Mouse (Mus musculus): ENCODE results near the gene Casz1.

The Casz1 gene

GRCm38 (mm10) chr4:148846724-148847123 lies 42.5 kb downstream of the Casz1 start:
- no peak for DNase-seq (ENCODE audit: low spot score in 2 of 2)

GRCm38 (mm10) chr4:148847636-148848035 lies 43.4 kb downstream of the Casz1 start:
- DNase-seq (ENCODE audit: low spot score in 2 of 2) = no peak

DNA sequence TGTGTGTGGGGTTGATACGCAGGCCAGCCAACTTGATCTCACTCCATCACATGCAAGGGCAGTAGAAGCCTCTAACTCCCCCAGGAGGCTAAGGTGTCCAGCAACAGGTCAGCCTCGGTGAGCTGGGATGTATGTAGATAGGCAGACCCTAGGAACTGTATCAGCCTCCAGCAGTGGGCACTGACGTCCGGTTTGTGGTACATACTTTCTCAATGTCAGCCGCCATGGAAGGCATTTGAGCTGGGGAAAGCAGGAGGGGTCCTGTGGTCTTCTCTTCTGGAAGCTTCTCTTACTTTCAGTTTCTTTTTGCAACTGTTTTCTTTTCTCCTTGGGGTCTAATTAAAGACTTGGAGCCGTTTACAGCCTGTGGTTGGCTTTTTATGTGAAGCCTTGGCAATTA lies 45.2 kb downstream of the Casz1 start:
- DNase-seq (ENCODE audit: low spot score in 2 of 2) = no peak

- DNase-seq (ENCODE audit: low spot score in 2 of 2) = no peak
Measured at GRCm38 (mm10) chr4:148853057-148853456, 48.8 kb downstream of the Casz1 start.

DNA sequence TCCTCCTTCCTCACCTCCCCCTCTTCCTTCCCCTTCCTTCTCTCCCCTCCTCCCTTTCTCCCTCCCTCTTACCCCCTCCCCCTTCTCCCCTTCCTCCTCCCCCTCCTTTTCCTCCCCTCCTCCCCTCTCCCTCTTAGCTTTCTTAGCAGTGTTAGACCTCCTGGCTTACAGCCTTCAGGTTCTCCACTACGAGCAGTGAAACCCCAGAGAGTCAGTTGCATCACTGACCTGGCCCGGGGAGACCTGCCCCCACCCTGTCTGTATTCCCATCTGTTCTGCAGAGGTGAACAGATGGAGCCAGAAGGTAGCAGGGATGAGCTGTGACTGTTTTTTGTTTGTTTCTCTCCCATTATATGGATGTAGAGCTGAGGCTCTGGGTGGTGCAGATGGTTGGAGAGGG lies 49.9 kb downstream of the Casz1 start:
- no peak for DNase-seq (ENCODE audit: low spot score in 2 of 2)

- no peak for DNase-seq (ENCODE audit: low spot score in 2 of 2)
Measured at GRCm38 (mm10) chr4:148855527-148855926, 51.3 kb downstream of the Casz1 start.

- no peak for DNase-seq (ENCODE audit: low spot score in 2 of 2)
Measured at GRCm38 (mm10) chr4:148856216-148856615, 52.0 kb downstream of the Casz1 start.

DNA sequence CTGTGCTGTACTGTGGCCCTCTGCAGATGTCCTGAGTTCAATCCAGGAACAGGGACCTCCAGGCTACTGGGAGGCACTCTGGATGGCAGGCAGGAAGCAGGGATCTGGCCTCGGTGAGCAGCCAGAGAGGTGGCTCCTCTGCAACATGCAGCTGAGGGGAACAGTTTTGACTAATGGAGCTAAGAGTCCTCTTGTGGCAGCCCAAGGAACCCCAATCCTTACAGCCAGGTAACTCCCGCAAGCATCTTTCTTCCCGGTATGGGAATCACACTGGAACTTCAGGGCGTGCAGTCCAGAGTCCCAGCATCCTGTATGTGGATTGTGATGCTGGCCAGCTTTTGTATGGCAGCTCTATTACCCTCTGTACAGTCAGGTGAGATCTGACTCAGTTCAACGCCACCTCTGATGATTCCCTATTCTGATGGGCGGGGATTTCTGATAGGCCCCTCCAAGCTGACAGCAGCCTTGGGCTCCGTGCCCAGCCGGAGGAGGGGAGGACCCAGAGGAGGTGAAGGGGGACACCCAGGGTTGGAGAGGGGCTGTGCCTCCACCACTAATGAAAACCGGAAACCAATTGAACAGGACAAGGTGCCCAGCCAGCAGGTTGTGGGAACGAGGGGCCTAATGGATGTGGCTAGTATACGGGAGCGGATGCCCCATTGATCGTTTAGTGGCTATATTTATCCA lies 53.3 kb downstream of the Casz1 start:
- DNase-seq (ENCODE audit: low spot score in 2 of 2) = no peak

- DNase-seq (ENCODE audit: low spot score in 2 of 2) = no peak
Measured at GRCm38 (mm10) chr4:148858194-148858593, 54.0 kb downstream of the Casz1 start.

DNA sequence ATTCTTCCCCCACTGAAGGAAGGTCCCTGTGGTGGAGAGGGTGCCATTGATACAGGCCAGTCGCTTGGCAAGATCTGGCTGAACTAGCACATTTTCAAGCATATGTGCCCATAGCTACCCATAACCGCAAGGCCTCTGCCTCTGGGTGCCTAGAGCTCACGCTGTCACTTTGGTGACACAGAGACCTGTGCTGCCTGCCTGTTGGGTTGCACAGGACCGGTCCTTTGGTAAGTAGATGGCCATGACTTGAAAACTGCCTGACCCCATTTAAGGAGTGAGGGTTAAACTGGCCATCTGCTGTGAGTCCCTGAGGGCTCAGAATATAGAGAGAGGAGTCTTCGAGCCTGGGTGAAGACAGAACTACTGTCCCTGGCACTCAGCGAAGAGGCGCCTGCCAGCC lies 55.2 kb downstream of the Casz1 start:
- no peak for DNase-seq (ENCODE audit: low spot score in 2 of 2)

DNA sequence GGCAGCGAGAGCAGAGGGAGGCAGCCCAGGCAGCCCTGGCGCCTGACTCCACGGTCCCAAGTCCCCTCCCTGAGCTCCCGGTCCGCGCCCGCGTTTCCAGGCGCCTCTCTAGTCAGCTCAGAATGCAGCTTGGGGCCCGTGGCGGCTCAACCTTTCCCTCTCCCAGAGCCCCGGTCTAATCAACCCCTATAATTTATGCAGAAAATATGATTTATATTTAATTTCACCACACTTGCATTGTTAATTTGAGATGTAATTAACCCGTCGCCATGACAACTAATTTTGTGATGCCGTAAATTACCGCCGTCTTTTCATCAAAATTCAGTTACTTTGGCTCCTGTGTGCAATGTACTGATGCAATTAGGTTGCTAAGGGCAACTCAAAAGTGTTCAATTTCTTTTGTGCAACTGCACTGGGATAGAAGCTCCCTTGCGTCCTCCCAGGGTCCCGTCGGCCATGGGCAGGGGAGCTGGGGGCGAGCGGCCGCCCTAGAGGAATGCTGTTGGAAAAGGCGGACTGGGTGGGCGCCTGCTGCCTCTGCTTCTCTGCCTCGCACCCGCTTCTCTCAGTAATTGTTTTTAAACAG lies 55.8 kb downstream of the Casz1 start:
- no peak for DNase-seq (ENCODE audit: low spot score in 2 of 2)

- no peak for DNase-seq (ENCODE audit: low spot score in 2 of 2)
Measured at GRCm38 (mm10) chr4:148860636-148861035, 56.4 kb downstream of the Casz1 start.

DNA sequence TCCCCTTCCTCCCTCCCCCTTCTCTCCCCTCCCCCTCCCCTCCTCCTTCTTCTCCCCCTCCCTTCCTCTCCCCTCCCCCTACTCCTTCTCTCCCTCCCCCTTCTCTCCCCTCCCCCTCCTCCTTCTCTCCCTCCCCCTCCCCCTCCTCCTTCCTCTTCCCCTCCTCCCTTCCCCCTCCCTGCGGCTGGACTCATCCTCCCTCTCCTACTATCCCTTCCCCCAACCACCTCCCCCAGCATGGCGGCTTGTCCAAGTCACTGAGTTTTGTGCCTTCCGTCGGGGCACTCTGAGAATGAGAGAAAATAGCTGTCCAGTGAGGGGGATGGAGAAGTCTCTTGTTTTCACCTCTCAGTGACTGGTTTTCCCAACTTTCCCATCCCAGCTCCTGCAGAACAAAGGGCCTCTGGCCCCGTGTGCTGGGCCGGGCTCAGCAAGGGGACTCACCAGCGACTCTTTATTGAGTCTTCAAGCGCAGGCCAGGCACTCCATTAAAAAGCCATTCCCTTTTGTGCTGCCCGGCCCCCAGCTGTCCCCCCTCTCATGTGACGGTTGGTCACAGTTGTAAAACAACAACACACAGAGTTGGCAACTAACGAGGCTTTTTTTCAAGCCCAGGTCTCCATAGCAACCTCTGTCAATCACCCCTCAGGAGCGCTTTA lies 62.7 kb downstream of the Casz1 start:
- no peak for DNase-seq (ENCODE audit: low spot score in 2 of 2)

- no peak for DNase-seq (ENCODE audit: low spot score in 2 of 2)
Measured at GRCm38 (mm10) chr4:148867721-148868397, 63.6 kb downstream of the Casz1 start.

DNA sequence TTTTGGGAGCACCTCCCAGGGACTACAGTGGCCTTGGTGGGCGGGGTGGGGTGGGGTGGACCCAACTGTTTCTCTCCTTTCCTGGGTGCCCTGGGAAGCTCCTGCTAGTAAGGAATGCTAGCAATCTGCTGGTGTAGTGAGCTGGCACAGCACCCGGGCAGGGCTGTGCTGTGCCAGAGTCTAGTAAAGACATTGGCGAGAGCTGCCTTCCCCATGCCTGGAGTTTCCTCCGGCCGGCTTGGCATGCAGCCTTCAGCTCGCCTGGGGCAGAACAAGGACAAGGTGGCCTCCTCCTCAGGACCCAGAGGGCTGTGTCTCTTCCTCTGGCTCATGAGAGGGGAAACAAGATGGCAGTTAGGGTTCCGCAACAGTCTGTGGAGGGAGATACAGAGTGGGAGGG lies 65.3 kb downstream of the Casz1 start:
- DNase-seq (ENCODE audit: low spot score in 2 of 2) = no peak

GRCm38 (mm10) chr4:148870496-148870895 lies 66.3 kb downstream of the Casz1 start:
- DNase-seq (ENCODE audit: low spot score in 2 of 2) = no peak

GRCm38 (mm10) chr4:148871751-148872334 lies 67.6 kb downstream of the Casz1 start:
- DNase-seq (ENCODE audit: low spot score in 2 of 2) = no peak

DNA sequence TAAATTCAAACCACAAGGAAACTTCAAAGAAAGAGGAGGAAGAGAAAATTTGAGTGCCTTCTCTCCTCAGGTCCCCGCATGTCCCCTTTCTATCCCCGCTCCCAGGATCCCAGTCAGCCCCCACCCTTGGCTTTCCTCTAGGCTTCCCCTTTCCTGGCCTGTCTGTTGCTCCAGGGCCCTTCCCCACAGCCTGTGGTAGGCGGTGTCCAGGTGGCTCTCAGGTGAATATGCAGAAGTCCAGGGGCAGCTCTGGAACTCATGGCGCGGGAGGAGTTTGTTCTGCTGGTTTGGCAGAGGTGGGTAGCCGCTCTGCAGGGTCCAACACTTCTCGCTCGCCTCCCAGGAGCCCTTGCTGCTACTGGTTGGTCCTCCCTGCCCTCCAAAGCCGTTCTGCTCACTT lies 68.1 kb downstream of the Casz1 start:
- DNase-seq (ENCODE audit: low spot score in 2 of 2) = no peak

- no peak for DNase-seq (ENCODE audit: low spot score in 2 of 2)
Measured at GRCm38 (mm10) chr4:148872783-148873182, 68.6 kb downstream of the Casz1 start.

- no peak for DNase-seq (ENCODE audit: low spot score in 2 of 2)
Measured at GRCm38 (mm10) chr4:148876166-148876565, 71.9 kb downstream of the Casz1 start.

- DNase-seq (ENCODE audit: low spot score in 2 of 2) = no peak
Measured at GRCm38 (mm10) chr4:148876867-148877266, 72.6 kb downstream of the Casz1 start.
